Mouse (Mus musculus) megakaryocyte, adult 5-6 weeks (primary cell): ENCODE measurements around the gene Gm4846. TPM values are rescaled to one million over a fixed set of nuclear protein-coding genes. Genes with fewer than 3 reads are reported as not detected.
"Not testable (repeated sequence)": the region's sequence is repeated elsewhere in the genome, so short reads cannot be mapped to it uniquely, and the experiment has no call there.

Experiments used
- ATAC-seq: 2 replicates; pipeline ENCODE4 v1.8.0; 2016; ENCODE audit warnings: mild to moderate bottlenecking, inconsistent platforms; ENCODE audit not compliant: poor library complexity, severe bottlenecking
- total RNA-seq, 2 experiments: library from RNA; stranded (forward) in 1 of 2; stranded (reverse) in 1 of 2; fragments of 153-499, 151-499 nt in 1 of 2; fragments of 221-1000, 200-1000 nt in 1 of 2; gene quantifications; 2 replicates each; pipeline versions ENCODE4 v1.2.3 to v1.2.4; 2015 to 2017

Gene Gm4846
- total RNA-seq (2015): not detected in 2 replicates
- total RNA-seq (2017): not detected in 2 replicates

- ATAC-seq: not testable (repeated sequence)
Measured at GRCm38 (mm10) chr1:166497488-166497887, at the start of gene Gm4846. Gene Gm4846, minus strand, starts transcription at chr1:166497588.

- ATAC-seq: peak; percentile 84
Measured at GRCm38 (mm10) chr1:166531521-166531920, 34.1 kb upstream of the Gm4846 start.

- ATAC-seq: peak; percentile 100
Measured at GRCm38 (mm10) chr1:166524709-166525108, 27.3 kb upstream of the Gm4846 start.

GRCm38 (mm10) chr1:166519626-166520025 lies 22.2 kb upstream of the Gm4846 start:
- ATAC-seq: not testable (repeated sequence)

- ATAC-seq: peak; percentile 79
Measured at GRCm38 (mm10) chr1:166516556-166516955, 19.2 kb upstream of the Gm4846 start.

- not testable (repeated sequence) for ATAC-seq
Measured at GRCm38 (mm10) chr1:166504206-166504605, 6.8 kb upstream of the Gm4846 start.

GRCm38 (mm10) chr1:166479503-166479902 lies 17.9 kb downstream of the Gm4846 start:
- no peak for ATAC-seq

GRCm38 (mm10) chr1:166467172-166467571 lies 30.2 kb downstream of the Gm4846 start:
- peak; percentile 92 for ATAC-seq

GRCm38 (mm10) chr1:166462544-166462943 lies 34.8 kb downstream of the Gm4846 start:
- no peak for ATAC-seq

- peak; percentile 90 for ATAC-seq
Measured at GRCm38 (mm10) chr1:166441992-166442391, 55.4 kb downstream of the Gm4846 start.

GRCm38 (mm10) chr1:166439426-166439825 lies 58.0 kb downstream of the Gm4846 start:
- no peak for ATAC-seq

Other genes with a start within 250 kb of the Gm4846 start
- 0.02 TPM in 1 of 2 replicates, not detected in the other for gene Ildr2, start 243.4 kb downstream of the Gm4846 start, total RNA-seq (2015)
- 0.16 TPM in 1 of 2 replicates, not detected in the other for gene Ildr2, start 243.4 kb downstream of the Gm4846 start, total RNA-seq (2017)
- 44.1 and 47.3 TPM in 2 replicates for gene Tada1, start 118.5 kb downstream of the Gm4846 start, total RNA-seq (2015)
- gene Tada1, start 118.5 kb downstream of the Gm4846 start, total RNA-seq (2017): 28.9 and 29.4 TPM in 2 replicates
- gene Pogk, start 87.7 kb downstream of the Gm4846 start, total RNA-seq (2015): 3.6 and 4.9 TPM in 2 replicates
- 4.3 and 5.1 TPM in 2 replicates for gene Pogk, start 87.7 kb downstream of the Gm4846 start, total RNA-seq (2017)
- not detected in 2 replicates for gene Gm4847, start 150.1 kb upstream of the Gm4846 start, total RNA-seq (2015)
- gene Gm4847, start 150.1 kb upstream of the Gm4846 start, total RNA-seq (2017): not detected in 2 replicates
- not detected in 2 replicates for gene Fmo9, start 184.3 kb upstream of the Gm4846 start, total RNA-seq (2015)
- not detected in 2 replicates for gene Fmo9, start 184.3 kb upstream of the Gm4846 start, total RNA-seq (2017)